Mouse (Mus musculus): ENCODE data around the gene Ndufb3. TPM values are rescaled to one million over a fixed set of nuclear protein-coding genes. Genes with fewer than 3 reads are reported as not detected.
"Not testable (repeated sequence)": the region's sequence is repeated elsewhere in the genome, so short reads cannot be mapped to it uniquely, and the experiment has no call there.

Gene Ndufb3
- polyA plus RNA-seq, 1 experiment from 2014 or later = 174 TPM

DNA sequence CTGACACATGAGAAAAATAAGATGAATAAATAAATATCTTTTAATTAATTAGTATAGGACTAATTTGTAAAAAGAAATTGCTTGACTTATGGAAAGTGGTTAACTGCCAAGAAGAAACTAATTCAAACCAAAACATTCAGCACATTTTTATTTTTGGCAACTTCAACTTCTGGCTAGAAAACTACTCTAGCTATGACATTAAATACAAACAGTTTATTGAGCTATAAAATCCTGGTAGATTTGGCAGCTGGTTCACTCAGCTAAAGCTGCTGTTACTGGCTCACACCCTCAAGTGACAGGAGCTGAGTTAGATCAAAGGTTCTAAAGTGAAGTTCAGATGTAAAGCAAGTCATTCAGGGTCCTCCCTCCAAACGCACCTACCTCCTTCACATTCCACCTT lies 3.6 kb upstream of the Ndufb3 start:
- WGBS = 68% methylated on average over 1 of the region's 1 CpGs
- H3K27me3 ChIP-seq (ENCODE audit: control insufficient read depth, insufficient read depth, low read length) = no peaks in the 10 kb centered on the region
- H3K4me3 ChIP-seq (ENCODE audit: low read length) = no peak overlapping the region
- H3K4me2 ChIP-seq (replicated peaks; ENCODE audit: low read depth, low read length) = no peak overlapping the region
- no peaks in the 10 kb centered on the region for H3K9me3 ChIP-seq (ENCODE audit: control insufficient read depth, low read length)
- no peak overlapping the region for H3K27ac ChIP-seq (ENCODE audit: low read depth, low read length)
- H3K4me1 ChIP-seq (ENCODE audit: control insufficient read depth, insufficient read depth, low read length) = peaks cover 6% of the 10 kb centered on the region; the same call in 1 of the 2 replicates
- no peak for ATAC-seq (ENCODE audit: low FRiP score, low TSS enrichment)
- H3K9ac ChIP-seq (ENCODE audit: low read depth, low read length) = no peak overlapping the region
- no peaks in the 10 kb centered on the region for H3K36me3 ChIP-seq (ENCODE audit: control insufficient read depth, insufficient read depth, low read length)

GRCm38 (mm10) chr1:58584271-58584670 lies 1.9 kb upstream of the Ndufb3 start:
- H3K4me2 ChIP-seq (replicated peaks; ENCODE audit: low read depth, low read length) = no peak overlapping the region
- H3K4me1 ChIP-seq (ENCODE audit: control insufficient read depth, insufficient read depth, low read length) = peaks cover 6% of the 10 kb centered on the region; the same call in 1 of the 2 replicates
- 84% methylated on average over 1 of the region's 1 CpGs for WGBS
- H3K36me3 ChIP-seq (ENCODE audit: control insufficient read depth, insufficient read depth, low read length) = no peaks in the 10 kb centered on the region
- H3K4me3 ChIP-seq (ENCODE audit: low read length) = no peak overlapping the region
- no peak overlapping the region for H3K9ac ChIP-seq (ENCODE audit: low read depth, low read length)
- no peaks in the 10 kb centered on the region for H3K9me3 ChIP-seq (ENCODE audit: control insufficient read depth, low read length)
- no peaks in the 10 kb centered on the region for H3K27me3 ChIP-seq (ENCODE audit: control insufficient read depth, insufficient read depth, low read length)
- no peak overlapping the region for H3K27ac ChIP-seq (ENCODE audit: low read depth, low read length)
- no peak for ATAC-seq (ENCODE audit: low FRiP score, low TSS enrichment)

- peaks cover 6% of the 10 kb centered on the region; the same call in 1 of the 2 replicates for H3K4me1 ChIP-seq (ENCODE audit: control insufficient read depth, insufficient read depth, low read length)
- peak overlapping the region; percentile 86 for H3K4me3 ChIP-seq (ENCODE audit: low read length)
- H3K27ac ChIP-seq (ENCODE audit: low read depth, low read length) = no peak overlapping the region
- H3K9ac ChIP-seq (ENCODE audit: low read depth, low read length) = peak overlapping the region; percentile 89
- no peaks in the 10 kb centered on the region; the same call in 1 of the 2 replicates for H3K36me3 ChIP-seq (ENCODE audit: control insufficient read depth, insufficient read depth, low read length)
- no peaks in the 10 kb centered on the region for H3K9me3 ChIP-seq (ENCODE audit: control insufficient read depth, low read length)
- H3K4me2 ChIP-seq (replicated peaks; ENCODE audit: low read depth, low read length) = peak overlapping the region; percentile 85
- peak; percentile 81 for ATAC-seq (ENCODE audit: low FRiP score, low TSS enrichment)
- WGBS = 6% methylated on average over 36 of the region's 36 CpGs
- H3K27me3 ChIP-seq (ENCODE audit: control insufficient read depth, insufficient read depth, low read length) = no peaks in the 10 kb centered on the region
Measured at GRCm38 (mm10) chr1:58585373-58586170, 612 bp upstream of the Ndufb3 start.

DNA sequence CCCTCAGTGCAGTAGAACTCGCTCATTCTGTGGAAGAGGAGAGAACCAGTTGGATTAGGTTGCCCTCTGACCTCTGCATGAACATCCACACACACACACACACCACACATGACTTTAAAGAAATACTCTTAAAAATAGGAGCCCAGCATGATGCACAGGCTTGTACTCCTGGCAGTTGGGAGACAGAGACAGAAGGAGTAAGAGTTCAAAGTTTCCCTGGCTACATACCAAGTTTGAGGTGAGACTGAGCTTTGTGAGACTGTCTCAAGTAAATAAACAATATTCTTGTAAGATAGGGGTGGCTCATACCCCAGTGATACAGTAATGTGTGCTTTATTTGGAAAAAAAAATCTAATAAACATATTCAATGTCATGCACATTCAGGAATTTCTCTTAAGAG lies 1.3 kb downstream of the Ndufb3 start:
- ATAC-seq (ENCODE audit: low FRiP score, low TSS enrichment) = no peak
- no peak overlapping the region; the same call in 1 of the 2 replicates for H3K9ac ChIP-seq (ENCODE audit: low read depth, low read length)
- peak overlapping the region; percentile 67; the same call in 1 of the 2 replicates for H3K4me2 ChIP-seq (replicated peaks; ENCODE audit: low read depth, low read length)
- no peak overlapping the region for H3K27ac ChIP-seq (ENCODE audit: low read depth, low read length)
- H3K36me3 ChIP-seq (ENCODE audit: control insufficient read depth, insufficient read depth, low read length) = peaks cover 10% of the 10 kb centered on the region; the same call in 1 of the 2 replicates
- peaks cover 6% of the 10 kb centered on the region; the same call in 1 of the 2 replicates for H3K4me1 ChIP-seq (ENCODE audit: control insufficient read depth, insufficient read depth, low read length)
- no peaks in the 10 kb centered on the region for H3K27me3 ChIP-seq (ENCODE audit: control insufficient read depth, insufficient read depth, low read length)
- peak overlapping the region; percentile 86 for H3K4me3 ChIP-seq (ENCODE audit: low read length)
- no peaks in the 10 kb centered on the region for H3K9me3 ChIP-seq (ENCODE audit: control insufficient read depth, low read length)
- WGBS = 86% methylated on average over 1 of the region's 1 CpGs

DNA sequence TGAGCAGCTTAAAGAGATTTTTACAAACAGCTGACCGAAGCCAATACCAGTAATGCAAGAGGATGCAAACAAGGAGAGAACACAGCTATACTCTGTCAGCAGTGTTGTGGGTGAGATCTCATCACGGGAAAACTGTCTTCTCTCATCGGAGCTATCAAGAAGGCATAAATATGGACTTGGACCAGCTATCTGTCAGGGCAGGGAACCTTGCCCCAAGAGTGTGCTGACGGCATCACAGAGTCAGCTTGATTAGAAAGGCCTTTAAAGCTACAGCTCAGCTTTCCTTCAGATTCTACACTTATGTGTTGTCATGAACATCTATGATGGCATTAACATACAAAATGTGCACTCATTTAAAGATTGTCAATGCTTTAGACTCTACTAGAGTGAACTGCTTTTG lies 16.5 kb downstream of the Ndufb3 start:
- WGBS = 86% methylated on average over 4 of the region's 4 CpGs
- no peaks in the 10 kb centered on the region for H3K4me1 ChIP-seq (ENCODE audit: control insufficient read depth, insufficient read depth, low read length)

DNA sequence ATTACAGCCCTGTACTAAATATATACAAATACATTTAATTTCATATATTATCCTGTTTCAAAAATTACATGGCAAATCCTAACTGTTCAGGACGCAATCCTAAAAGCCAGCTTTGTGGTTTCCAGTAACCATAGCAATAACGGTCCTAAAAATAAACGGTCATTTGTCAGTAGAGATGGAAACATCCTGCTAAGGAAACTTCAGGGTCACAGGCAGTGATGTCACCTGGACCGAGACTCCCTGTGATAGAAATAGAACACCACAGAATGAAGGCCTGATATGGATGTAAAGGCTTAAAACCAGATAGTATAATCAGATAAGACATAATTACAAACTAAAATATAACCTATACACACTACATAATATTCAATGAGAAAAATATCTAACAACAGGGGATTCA lies 17.6 kb downstream of the Ndufb3 start:
- H3K4me3 ChIP-seq (ENCODE audit: low read length) = no peak overlapping the region
- H3K27me3 ChIP-seq (ENCODE audit: control insufficient read depth, insufficient read depth, low read length) = no peaks in the 10 kb centered on the region
- no peaks in the 10 kb centered on the region for H3K36me3 ChIP-seq (ENCODE audit: control insufficient read depth, insufficient read depth, low read length)
- H3K4me1 ChIP-seq (ENCODE audit: control insufficient read depth, insufficient read depth, low read length) = no peaks in the 10 kb centered on the region
- no peaks in the 10 kb centered on the region; the same call in 1 of the 2 replicates for H3K9me3 ChIP-seq (ENCODE audit: control insufficient read depth, low read length)
- no peak overlapping the region for H3K27ac ChIP-seq (ENCODE audit: low read depth, low read length)
- H3K4me2 ChIP-seq (replicated peaks; ENCODE audit: low read depth, low read length) = no peak overlapping the region
- 65% methylated on average over 4 of the region's 4 CpGs for WGBS
- no peak overlapping the region for H3K9ac ChIP-seq (ENCODE audit: low read depth, low read length)
- ATAC-seq (ENCODE audit: low FRiP score, low TSS enrichment) = no peak

More for the DNA sequence above, 16.5 kb downstream of the Ndufb3 start:
- no peak overlapping the region for H3K4me2 ChIP-seq (replicated peaks; ENCODE audit: low read depth, low read length)
- no peak overlapping the region for H3K9ac ChIP-seq (ENCODE audit: low read depth, low read length)
- H3K27ac ChIP-seq (ENCODE audit: low read depth, low read length) = no peak overlapping the region
- H3K9me3 ChIP-seq (ENCODE audit: control insufficient read depth, low read length) = no peaks in the 10 kb centered on the region; the same call in 1 of the 2 replicates
- H3K27me3 ChIP-seq (ENCODE audit: control insufficient read depth, insufficient read depth, low read length) = no peaks in the 10 kb centered on the region
- no peak for ATAC-seq (ENCODE audit: low FRiP score, low TSS enrichment)
- no peak overlapping the region for H3K4me3 ChIP-seq (ENCODE audit: low read length)
- H3K36me3 ChIP-seq (ENCODE audit: control insufficient read depth, insufficient read depth, low read length) = no peaks in the 10 kb centered on the region

DNA sequence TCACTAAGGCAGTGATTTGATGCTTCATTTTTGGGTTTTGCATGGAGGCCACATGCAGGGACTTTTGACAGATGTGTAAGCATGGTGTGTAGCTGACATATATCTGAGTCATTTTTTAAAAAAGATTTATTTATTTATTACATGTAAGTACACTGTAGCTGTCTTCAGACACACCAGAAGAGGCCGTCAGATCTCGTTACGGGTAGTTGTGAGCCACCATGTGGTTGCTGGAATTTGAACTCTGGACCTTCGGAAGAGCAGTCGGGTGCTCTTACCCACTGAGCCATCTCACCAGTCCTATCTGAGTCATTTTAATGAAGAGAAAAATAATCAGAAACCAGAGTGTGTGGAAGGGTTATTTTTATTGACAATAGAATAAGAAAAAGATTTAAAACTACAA lies 23.4 kb downstream of the Ndufb3 start:
- not testable (repeated sequence) for H3K9me3 ChIP-seq (ENCODE audit: control insufficient read depth, low read length); H3K27ac ChIP-seq (ENCODE audit: low read depth, low read length); H3K4me2 ChIP-seq (replicated peaks; ENCODE audit: low read depth, low read length); H3K9ac ChIP-seq (ENCODE audit: low read depth, low read length); H3K27me3 ChIP-seq (ENCODE audit: control insufficient read depth, insufficient read depth, low read length); ATAC-seq (ENCODE audit: low FRiP score, low TSS enrichment); H3K36me3 ChIP-seq (ENCODE audit: control insufficient read depth, insufficient read depth, low read length); H3K4me1 ChIP-seq (ENCODE audit: control insufficient read depth, insufficient read depth, low read length); H3K4me3 ChIP-seq (ENCODE audit: low read length)
- WGBS = 87% methylated on average over 5 of the region's 5 CpGs

DNA sequence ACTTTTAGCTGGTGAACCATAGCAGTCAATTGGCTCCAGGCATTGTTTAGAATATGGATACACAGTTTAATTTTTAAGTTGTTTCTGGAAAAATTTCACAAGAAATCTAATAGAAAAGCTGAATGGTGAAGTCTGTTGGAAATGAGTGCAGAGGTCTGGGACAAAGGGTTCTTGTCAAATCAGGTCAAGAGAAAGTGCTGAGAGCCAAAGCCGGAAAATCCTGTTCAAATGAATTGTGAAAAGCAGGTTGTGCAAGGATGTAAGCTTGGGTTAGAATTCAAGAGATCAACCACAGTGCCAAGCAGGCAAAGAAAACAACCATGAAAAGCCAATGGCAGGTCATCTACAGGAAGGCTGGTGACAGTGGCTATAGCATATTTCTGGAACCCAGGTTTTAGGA lies 24.0 kb downstream of the Ndufb3 start:
- Histone ChIP-seq H3K4me1 (ENCODE audit: control insufficient read depth, insufficient read depth, low read length) (no peaks in the 10 kb centered on the region), H3K9ac (ENCODE audit: low read depth, low read length) (no peak overlapping the region), H3K27me3 (ENCODE audit: control insufficient read depth, insufficient read depth, low read length) (no peaks in the 10 kb centered on the region), H3K9me3 (ENCODE audit: control insufficient read depth, low read length) (no peaks in the 10 kb centered on the region; the same call in 1 of the 2 replicates), H3K4me2 (replicated peaks; ENCODE audit: low read depth, low read length) (no peak overlapping the region), H3K27ac (ENCODE audit: low read depth, low read length) (no peak overlapping the region), H3K4me3 (ENCODE audit: low read length) (no peak overlapping the region), H3K36me3 (ENCODE audit: control insufficient read depth, insufficient read depth, low read length) (no peaks in the 10 kb centered on the region)
- WGBS = 97% methylated on average over 1 of the region's 1 CpGs
- no peak for ATAC-seq (ENCODE audit: low FRiP score, low TSS enrichment)

DNA sequence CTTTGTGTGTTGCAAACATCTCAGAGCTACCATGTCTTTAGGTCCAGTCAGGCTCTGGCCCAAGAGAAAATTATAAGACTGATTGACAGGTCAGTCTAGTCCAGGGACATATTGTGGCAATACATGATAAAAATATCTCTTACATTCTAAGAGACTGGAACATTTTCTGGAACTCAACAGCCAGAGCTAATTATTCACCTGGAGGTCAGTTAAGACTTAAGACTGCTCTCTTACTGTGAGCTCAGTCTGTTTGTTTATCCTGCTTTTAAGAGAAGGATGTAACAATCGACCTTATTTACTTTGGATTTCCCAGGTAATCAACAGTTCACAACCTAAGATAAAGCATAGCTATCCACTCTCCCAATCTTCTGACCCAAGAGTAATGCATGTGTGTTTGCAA lies 24.4 kb downstream of the Ndufb3 start:
- Histone ChIP-seq H3K9ac (ENCODE audit: low read depth, low read length) (no peak overlapping the region), H3K27ac (ENCODE audit: low read depth, low read length) (no peak overlapping the region), H3K4me1 (ENCODE audit: control insufficient read depth, insufficient read depth, low read length) (no peaks in the 10 kb centered on the region), H3K36me3 (ENCODE audit: control insufficient read depth, insufficient read depth, low read length) (no peaks in the 10 kb centered on the region), H3K4me2 (replicated peaks; ENCODE audit: low read depth, low read length) (no peak overlapping the region), H3K9me3 (ENCODE audit: control insufficient read depth, low read length) (no peaks in the 10 kb centered on the region; the same call in 1 of the 2 replicates), H3K4me3 (ENCODE audit: low read length) (no peak overlapping the region), H3K27me3 (ENCODE audit: control insufficient read depth, insufficient read depth, low read length) (no peaks in the 10 kb centered on the region)
- no peak for ATAC-seq (ENCODE audit: low FRiP score, low TSS enrichment)
- 31% methylated on average over 1 of the region's 1 CpGs for WGBS

All from kidney, embryonic 14.5 days (tissue).